Mouse (Mus musculus) embryonic fibroblast, embryonic 13.5 days (primary cell): ENCODE data around the gene Sox12. TPM values are rescaled to one million over a fixed set of nuclear protein-coding genes. Genes with fewer than 3 reads are reported as not detected.

Source experiments
- H3K27ac ChIP-seq: 2 replicates; pipeline ENCODE4 v1.5.1; 2012; ENCODE audit warnings: low read length, control low read depth, inconsistent platforms; ENCODE audit not compliant: insufficient read depth
- H3K4me1 ChIP-seq: 2 replicates; pipeline ENCODE4 v1.6.1; 2011; ENCODE audit warnings: low read length; ENCODE audit not compliant: control insufficient read depth, insufficient read depth
- H3K4me3 ChIP-seq: 2 replicates; pipeline ENCODE4 v1.5.1; 2011; ENCODE audit warnings: mild to moderate bottlenecking, control low read depth, low read length; ENCODE audit not compliant: insufficient read depth
- CTCF ChIP-seq: IDR thresholded peaks from 2 replicates; pipeline ENCODE4 v1.5.1; 2011; ENCODE audit warnings: mild to moderate bottlenecking, control low read depth, low read length, moderate library complexity, borderline replicate concordance; ENCODE audit not compliant: insufficient read depth
- POLR2A ChIP-seq: IDR thresholded peaks from 2 replicates; pipeline ENCODE4 v1.6.1; 2011; ENCODE audit warnings: low read depth, mild to moderate bottlenecking, control low read depth, low read length, moderate library complexity
- polyA plus RNA-seq: library from polyadenylated mRNA; stranded (reverse); fragments of >200 nt; gene quantifications from 2 replicates; pipeline ENCODE4 v1.2.4, GENCODE M21; 2011; ENCODE audit warnings: low read depth; ENCODE audit not compliant: missing spikeins, insufficient read length

Gene Sox12
- polyA plus RNA-seq, 1 experiment, result 20.3 TPM

GRCm38 (mm10) chr2:152406126-152406525 lies 8.3 kb upstream of the Sox12 start:
- no peak for TF ChIP-seq CTCF
- peak; percentile 52; the same call in 1 of the 2 replicates for TF ChIP-seq POLR2A
- Histone ChIP-seq H3K4me1 (0 out of 2 replicates have a peak, but pooled peaks cover 4% of the 10 kb centered on the region), H3K4me3 (peak overlapping the region; percentile 45), H3K27ac (peak overlapping the region; percentile 37)

- peak overlapping the region; percentile 24 for H3K4me3 ChIP-seq
- TF ChIP-seq CTCF (no peak), POLR2A (peak; percentile 62)
- no peak overlapping the region for H3K27ac ChIP-seq
- H3K4me1 ChIP-seq, result no peaks in the 10 kb centered on the region
These were observed 1.3 kb upstream of the Sox12 start for GRCm38 (mm10) chr2:152399122-152399542.

- peak overlapping the region; percentile 48 for H3K4me3 ChIP-seq
- no peaks in the 10 kb centered on the region for H3K4me1 ChIP-seq
- H3K27ac ChIP-seq, result 0 out of 2 replicates have a peak overlapping the region, but pooled peaks have one; percentile 7
- TF ChIP-seq CTCF, result no peak
- TF ChIP-seq POLR2A, result no peak
These were observed 828 bp upstream of the Sox12 start for GRCm38 (mm10) chr2:152398691-152399090.

- peak overlapping the region; percentile 97 for H3K27ac ChIP-seq
- H3K4me3 ChIP-seq, result peak overlapping the region; percentile 86
- H3K4me1 ChIP-seq, result no peaks in the 10 kb centered on the region
- TF ChIP-seq CTCF (no peak), POLR2A (peak; percentile 57)
These were observed 766 bp downstream of the Sox12 start for GRCm38 (mm10) chr2:152397004-152397589.

- H3K4me1 ChIP-seq, result no peaks in the 10 kb centered on the region
- H3K4me3 ChIP-seq, result peak overlapping the region; percentile 86
- peak; percentile 35; the same call in 1 of the 2 replicates for TF ChIP-seq POLR2A
- TF ChIP-seq CTCF, result peak; percentile 15; the same call in 1 of the 2 replicates
- peak overlapping the region; percentile 97 for H3K27ac ChIP-seq
These were observed 1.5 kb downstream of the Sox12 start for GRCm38 (mm10) chr2:152396110-152397003.

GRCm38 (mm10) chr2:152395271-152395920 lies 2.5 kb downstream of the Sox12 start:
- Histone ChIP-seq H3K4me3 (peak overlapping the region; percentile 44), H3K27ac (peak overlapping the region; percentile 19), H3K4me1 (no peaks in the 10 kb centered on the region)
- TF ChIP-seq POLR2A (no peak; the same call in 1 of the 2 replicates), CTCF (no peak)

- Histone ChIP-seq H3K4me3 (no peak overlapping the region), H3K27ac (no peak overlapping the region), H3K4me1 (no peaks in the 10 kb centered on the region)
- no peak for TF ChIP-seq CTCF
- no peak for TF ChIP-seq POLR2A
These were observed 4.4 kb downstream of the Sox12 start for GRCm38 (mm10) chr2:152393225-152394017.

- H3K4me1 ChIP-seq, result no peaks in the 10 kb centered on the region
- TF ChIP-seq POLR2A (no peak; the same call in 1 of the 2 replicates), CTCF (peak; percentile 34; the same call in 1 of the 2 replicates)
- H3K4me3 ChIP-seq, result no peak overlapping the region
- H3K27ac ChIP-seq, result no peak overlapping the region
These were observed 5.1 kb downstream of the Sox12 start for GRCm38 (mm10) chr2:152392786-152393185.

- no peaks in the 10 kb centered on the region for H3K4me1 ChIP-seq
These were observed 13.7 kb downstream of the Sox12 start for GRCm38 (mm10) chr2:152384191-152384590.

More at GRCm38 (mm10) chr2:152384191-152384590, 13.7 kb downstream of the Sox12 start:
- TF ChIP-seq CTCF (no peak), POLR2A (no peak)
- Histone ChIP-seq H3K4me3 (no peak overlapping the region), H3K27ac (no peak overlapping the region)
